Mouse (Mus musculus): ENCODE data around the gene Ap5b1. TPM values are rescaled to one million over a fixed set of nuclear protein-coding genes. Genes with fewer than 3 reads are reported as not detected.

The Ap5b1 gene
- polyA plus RNA-seq, 1 experiment, result 12.4 TPM

DNA sequence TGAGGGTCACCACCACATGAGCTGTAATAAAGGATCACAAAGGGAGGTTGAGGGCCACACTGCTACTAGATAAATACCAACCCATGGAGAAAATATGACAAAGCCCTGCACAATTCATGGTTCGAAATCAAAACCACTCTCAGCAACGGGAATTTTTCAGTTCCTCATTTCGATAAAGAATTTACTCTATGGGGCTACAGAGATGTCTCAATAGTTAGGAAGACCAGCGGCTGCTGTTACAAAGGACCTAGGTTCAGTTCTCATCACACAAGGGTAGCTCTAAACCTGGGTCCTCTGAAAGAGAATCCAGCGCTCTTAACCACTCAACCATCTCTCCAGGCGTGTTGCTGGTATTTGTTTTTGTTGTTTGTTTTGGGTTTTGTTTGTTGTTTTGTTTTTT is 24.1 kb downstream of the Ap5b1 start:
- H3K27ac ChIP-seq (ENCODE audit: control insufficient read depth, insufficient read depth, low read depth, low read length, poor library complexity), result no peak overlapping the region
- no peaks in the 10 kb centered on the region; the same call in 1 of the 2 replicates for H3K4me1 ChIP-seq (ENCODE audit: control insufficient read depth, insufficient read depth, low read length)
- TF ChIP-seq CTCF (IDR thresholded peaks at IDR 0.05; ENCODE audit: control insufficient read depth, insufficient read depth, low read length), result no peak
- TF ChIP-seq POLR2A (IDR thresholded peaks at IDR 0.05; ENCODE audit: borderline replicate concordance, control insufficient read depth, low read depth, low read length), result no peak
- 38% methylated on average over 6 of the region's 6 CpGs for WGBS
- no peak overlapping the region for H3K4me3 ChIP-seq (replicated peaks; ENCODE audit: control insufficient read depth, low read depth, low read length)

DNA sequence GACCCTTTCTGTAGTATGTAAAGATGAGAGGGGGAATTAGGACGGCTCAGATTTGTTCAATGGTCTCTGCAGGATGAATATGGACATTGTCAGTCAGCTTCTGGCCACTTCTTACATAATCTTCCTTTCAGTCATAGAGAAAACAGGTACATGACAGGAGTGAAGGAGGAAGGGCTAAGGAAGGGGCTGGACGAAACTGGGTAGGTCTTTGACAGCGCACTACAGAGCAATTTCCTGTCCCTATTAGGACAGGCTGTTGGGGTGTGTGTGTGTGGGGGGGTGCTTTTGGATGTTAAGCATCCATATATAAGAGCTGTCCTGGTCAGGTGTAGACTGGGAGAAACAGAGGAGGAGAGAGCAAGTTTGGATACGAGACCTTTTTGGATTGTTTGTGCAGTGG is 31.4 kb downstream of the Ap5b1 start:
- peaks cover 7% of the 10 kb centered on the region for H3K4me1 ChIP-seq (ENCODE audit: control insufficient read depth, insufficient read depth, low read length)
- peak overlapping the region; percentile 43 for H3K27ac ChIP-seq (ENCODE audit: control insufficient read depth, insufficient read depth, low read depth, low read length, poor library complexity)
- WGBS, result 46% methylated on average over 4 of the region's 4 CpGs
- TF ChIP-seq CTCF (IDR thresholded peaks at IDR 0.05; ENCODE audit: control insufficient read depth, insufficient read depth, low read length), result no peak
- no peak for TF ChIP-seq POLR2A (IDR thresholded peaks at IDR 0.05; ENCODE audit: borderline replicate concordance, control insufficient read depth, low read depth, low read length)
- H3K4me3 ChIP-seq (replicated peaks; ENCODE audit: control insufficient read depth, low read depth, low read length), result no peak overlapping the region

DNA sequence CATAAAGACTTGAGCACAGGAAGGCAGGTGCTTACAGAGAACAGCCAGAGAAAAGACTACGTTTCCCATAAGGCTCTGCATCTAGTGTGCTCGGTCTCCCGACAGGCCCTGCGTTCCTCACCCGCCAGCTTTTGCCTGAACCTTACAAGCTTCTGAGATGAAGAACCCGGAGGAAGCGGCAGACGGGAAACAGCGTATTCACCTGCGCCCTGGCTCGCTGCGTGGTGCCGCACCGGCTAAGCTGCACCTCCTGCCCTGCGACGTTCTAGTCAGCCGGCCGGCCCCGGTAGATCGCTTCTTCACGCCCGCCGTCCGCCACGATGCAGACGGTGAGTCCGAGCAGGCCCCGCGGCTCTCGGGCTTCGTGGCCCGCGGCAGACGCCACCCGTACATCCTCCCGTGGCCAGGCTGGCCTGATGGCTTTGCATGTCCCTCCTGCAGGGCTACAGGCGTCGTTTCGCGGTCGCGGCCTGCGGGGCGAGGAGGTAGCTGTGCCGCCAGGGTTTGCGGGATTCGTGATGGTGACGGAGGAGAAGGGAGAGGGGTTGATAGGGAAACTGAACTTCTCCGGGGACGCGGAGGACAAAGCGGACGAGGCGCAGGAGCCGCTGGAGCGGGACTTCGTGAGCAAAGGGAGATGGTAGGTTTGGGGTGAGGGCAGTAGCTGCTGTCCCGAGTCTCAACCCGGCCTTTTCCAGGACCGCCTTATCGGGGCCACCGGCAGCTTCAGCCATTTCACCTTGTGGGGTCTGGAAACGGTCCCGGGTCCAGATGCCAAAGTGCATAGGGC is 34.1 kb downstream of the Ap5b1 start, which contains the start of gene Rnaseh2c:
Rnaseh2c (plus strand) TSS at position 122 of the 790 bp plus-strand sequence.
- under 1% methylated on average over 64 of the region's 64 CpGs for WGBS
- H3K4me3 ChIP-seq (replicated peaks; ENCODE audit: control insufficient read depth, low read depth, low read length), result peak within 1 kb of the TSS; percentile 93
- TF ChIP-seq CTCF (IDR thresholded peaks at IDR 0.05; ENCODE audit: control insufficient read depth, insufficient read depth, low read length), result no peak
- TF ChIP-seq POLR2A (IDR thresholded peaks at IDR 0.05; ENCODE audit: borderline replicate concordance, control insufficient read depth, low read depth, low read length), result peak; percentile 87
- peaks cover 7% of the 10 kb centered on the region for H3K4me1 ChIP-seq (ENCODE audit: control insufficient read depth, insufficient read depth, low read length)
- peak within 1 kb of the TSS; percentile 93 for H3K27ac ChIP-seq (ENCODE audit: control insufficient read depth, insufficient read depth, low read depth, low read length, poor library complexity)

DNA sequence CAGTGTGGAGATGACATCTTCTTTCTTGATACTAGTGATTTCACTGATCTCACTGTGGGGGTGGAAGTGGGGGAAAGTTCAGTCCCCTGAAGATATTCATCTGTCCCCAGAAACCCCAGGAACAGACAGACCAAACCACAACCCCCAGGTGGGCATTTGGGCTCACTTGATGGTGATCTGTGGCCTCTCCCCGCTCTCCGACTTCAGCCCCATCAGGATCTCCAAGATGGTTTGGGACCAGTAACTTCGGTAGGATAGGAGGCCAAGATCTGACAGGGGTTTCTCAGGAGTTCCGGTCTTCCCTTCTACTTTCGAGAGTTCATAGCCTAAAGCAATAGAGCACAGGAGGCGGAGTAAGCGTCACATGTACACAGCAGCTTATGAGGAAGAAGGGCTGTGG is 35.8 kb downstream of the Ap5b1 start:
- TF ChIP-seq CTCF (IDR thresholded peaks at IDR 0.05; ENCODE audit: control insufficient read depth, insufficient read depth, low read length) (no peak), POLR2A (IDR thresholded peaks at IDR 0.05; ENCODE audit: borderline replicate concordance, control insufficient read depth, low read depth, low read length) (no peak)
- H3K4me1 ChIP-seq (ENCODE audit: control insufficient read depth, insufficient read depth, low read length), result peaks cover 5% of the 10 kb centered on the region
- no peak overlapping the region for H3K4me3 ChIP-seq (replicated peaks; ENCODE audit: control insufficient read depth, low read depth, low read length)
- H3K27ac ChIP-seq (ENCODE audit: control insufficient read depth, insufficient read depth, low read depth, low read length, poor library complexity), result no peak overlapping the region
- WGBS, result 75% methylated on average over 7 of the region's 7 CpGs

DNA sequence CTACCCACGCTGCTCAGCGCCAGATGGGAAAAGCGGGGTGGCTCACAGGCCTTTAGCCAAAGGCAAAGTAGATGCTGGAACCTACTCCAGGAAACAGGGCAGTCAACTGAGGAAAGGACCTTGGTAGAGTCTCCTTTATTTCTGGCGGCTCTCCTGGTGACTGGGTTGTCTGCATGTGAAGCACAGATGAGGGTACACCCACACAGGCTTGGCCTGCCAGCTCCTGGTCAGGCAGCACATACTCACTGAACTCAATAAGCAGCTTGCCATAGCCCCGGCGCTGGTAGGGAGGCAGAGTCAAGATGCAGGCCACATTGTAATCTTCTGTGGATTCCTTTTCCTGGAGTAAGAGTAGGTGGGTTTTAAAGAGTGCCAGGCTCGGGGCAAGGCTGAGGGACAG is 37.3 kb downstream of the Ap5b1 start:
- no peak overlapping the region for H3K4me3 ChIP-seq (replicated peaks; ENCODE audit: control insufficient read depth, low read depth, low read length)
- TF ChIP-seq POLR2A (IDR thresholded peaks at IDR 0.05; ENCODE audit: borderline replicate concordance, control insufficient read depth, low read depth, low read length) (no peak), CTCF (IDR thresholded peaks at IDR 0.05; ENCODE audit: control insufficient read depth, insufficient read depth, low read length) (no peak)
- WGBS, result 90% methylated on average over 7 of the region's 7 CpGs
- peaks cover 3% of the 10 kb centered on the region for H3K4me1 ChIP-seq (ENCODE audit: control insufficient read depth, insufficient read depth, low read length)
- H3K27ac ChIP-seq (ENCODE audit: control insufficient read depth, insufficient read depth, low read depth, low read length, poor library complexity), result no peak overlapping the region

DNA sequence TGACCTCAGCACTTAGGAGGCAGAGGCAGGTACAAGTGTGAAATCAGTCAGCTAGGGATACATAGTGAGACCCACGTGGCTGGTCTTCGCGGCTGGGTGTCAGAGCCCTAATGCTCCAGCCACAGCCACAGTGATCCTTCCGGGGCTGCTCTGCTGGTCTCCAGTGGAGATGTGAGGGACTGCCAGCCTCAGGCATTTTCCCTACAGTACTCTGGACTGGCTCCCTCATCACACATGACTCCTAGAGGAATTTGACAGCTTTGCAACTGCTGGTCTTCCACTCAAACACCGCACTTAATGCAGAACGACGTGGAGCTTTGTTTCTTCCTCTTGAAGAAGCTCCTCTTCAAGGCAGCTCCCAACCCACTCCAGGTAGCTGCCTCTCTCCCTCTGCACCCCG is 38.4 kb downstream of the Ap5b1 start:
- Histone ChIP-seq H3K4me3 (replicated peaks; ENCODE audit: control insufficient read depth, low read depth, low read length) (no peak overlapping the region), H3K27ac (ENCODE audit: control insufficient read depth, insufficient read depth, low read depth, low read length, poor library complexity) (no peak overlapping the region), H3K4me1 (ENCODE audit: control insufficient read depth, insufficient read depth, low read length) (peaks cover 2% of the 10 kb centered on the region)
- TF ChIP-seq CTCF (IDR thresholded peaks at IDR 0.05; ENCODE audit: control insufficient read depth, insufficient read depth, low read length) (no peak), POLR2A (IDR thresholded peaks at IDR 0.05; ENCODE audit: borderline replicate concordance, control insufficient read depth, low read depth, low read length) (no peak)
- 88% methylated on average over 8 of the region's 8 CpGs for WGBS

DNA sequence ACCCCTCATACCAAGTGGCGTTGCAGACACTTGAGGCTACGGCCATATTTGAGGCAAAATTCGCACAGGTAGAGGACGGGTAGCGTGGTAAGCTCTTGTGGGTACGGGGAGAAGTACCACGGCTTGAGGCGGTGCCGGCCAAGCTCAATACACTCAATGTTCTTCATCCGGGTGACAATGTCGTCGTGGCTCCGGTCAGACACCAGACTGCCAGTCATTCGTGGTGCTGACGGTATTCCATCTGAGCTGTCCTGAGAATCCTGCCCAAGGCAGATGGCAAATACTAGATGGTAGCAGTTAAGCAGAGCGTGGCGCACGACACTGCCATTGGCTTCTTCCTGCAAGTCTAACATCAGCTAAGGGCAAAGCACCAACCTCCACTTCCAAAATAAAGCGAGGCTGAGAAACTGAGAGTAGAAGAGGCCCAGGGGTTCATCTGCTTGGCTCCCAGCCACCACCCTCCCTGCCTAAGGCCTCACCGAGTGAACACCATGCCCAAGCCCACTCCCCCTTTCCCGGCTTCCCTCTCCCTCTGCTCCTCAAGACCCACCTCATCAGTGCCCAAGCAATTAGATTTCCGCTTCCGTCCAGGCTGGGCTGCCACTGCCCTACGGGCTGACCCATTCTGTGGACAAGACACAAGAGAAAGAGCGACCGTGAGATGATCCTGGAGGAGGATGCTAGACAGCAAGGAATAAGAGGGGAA is 40.0 kb downstream of the Ap5b1 start:
- peaks cover 2% of the 10 kb centered on the region for H3K4me1 ChIP-seq (ENCODE audit: control insufficient read depth, insufficient read depth, low read length)
- H3K27ac ChIP-seq (ENCODE audit: control insufficient read depth, insufficient read depth, low read depth, low read length, poor library complexity), result no peak overlapping the region
- no peak overlapping the region for H3K4me3 ChIP-seq (replicated peaks; ENCODE audit: control insufficient read depth, low read depth, low read length)
- 93% methylated on average over 26 of the region's 26 CpGs for WGBS
- TF ChIP-seq CTCF (IDR thresholded peaks at IDR 0.05; ENCODE audit: control insufficient read depth, insufficient read depth, low read length), result no peak
- TF ChIP-seq POLR2A (IDR thresholded peaks at IDR 0.05; ENCODE audit: borderline replicate concordance, control insufficient read depth, low read depth, low read length), result no peak

DNA sequence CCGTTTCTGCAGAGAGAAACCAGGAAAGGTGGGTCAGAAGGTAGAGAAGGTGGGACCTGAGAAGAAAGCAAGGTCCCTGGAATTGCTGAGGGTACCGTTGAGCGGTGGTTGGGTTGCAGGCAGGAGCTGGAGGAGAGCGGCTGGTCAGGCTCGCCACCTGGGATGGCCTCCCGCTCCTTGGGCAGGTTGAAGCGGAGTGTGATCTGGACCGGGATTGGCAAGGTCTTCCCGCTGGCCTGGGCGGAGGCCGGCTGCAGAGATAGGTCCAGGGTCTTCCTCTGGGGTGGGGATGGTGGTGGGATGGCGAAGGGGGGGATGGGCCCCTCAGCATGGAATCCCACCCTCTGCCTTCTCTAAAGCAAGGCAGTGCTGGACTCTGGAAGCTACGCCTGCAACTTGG is 40.9 kb downstream of the Ap5b1 start:
- WGBS, result 92% methylated on average over 13 of the region's 13 CpGs
- no peak overlapping the region for H3K4me3 ChIP-seq (replicated peaks; ENCODE audit: control insufficient read depth, low read depth, low read length)
- H3K27ac ChIP-seq (ENCODE audit: control insufficient read depth, insufficient read depth, low read depth, low read length, poor library complexity), result no peak overlapping the region
- peaks cover 2% of the 10 kb centered on the region; the same call in 1 of the 2 replicates for H3K4me1 ChIP-seq (ENCODE audit: control insufficient read depth, insufficient read depth, low read length)
- TF ChIP-seq POLR2A (IDR thresholded peaks at IDR 0.05; ENCODE audit: borderline replicate concordance, control insufficient read depth, low read depth, low read length) (no peak), CTCF (IDR thresholded peaks at IDR 0.05; ENCODE audit: control insufficient read depth, insufficient read depth, low read length) (no peak)
